Mouse (Mus musculus) adipose tissue, adult 10 weeks (tissue): ENCODE data around the gene Hbs1l. TPM values are rescaled to one million over a fixed set of nuclear protein-coding genes. Genes with fewer than 3 reads are reported as not detected.

Experiments used
- polyA plus RNA-seq: library from polyadenylated mRNA; stranded (reverse); fragments of 350-450 nt; fragmentation: Illumina TruSeq; extraction: RNeasy Lipid Tissue Mini Kit (QIAGEN cat#74804); gene quantifications from one replicate; pipeline ENCODE4 v1.2.3, GENCODE M21; 2014; ENCODE audit warnings: low read depth, low replicate concordance

Hbs1l gene
- 45.8 TPM for polyA plus RNA-seq

DNA sequence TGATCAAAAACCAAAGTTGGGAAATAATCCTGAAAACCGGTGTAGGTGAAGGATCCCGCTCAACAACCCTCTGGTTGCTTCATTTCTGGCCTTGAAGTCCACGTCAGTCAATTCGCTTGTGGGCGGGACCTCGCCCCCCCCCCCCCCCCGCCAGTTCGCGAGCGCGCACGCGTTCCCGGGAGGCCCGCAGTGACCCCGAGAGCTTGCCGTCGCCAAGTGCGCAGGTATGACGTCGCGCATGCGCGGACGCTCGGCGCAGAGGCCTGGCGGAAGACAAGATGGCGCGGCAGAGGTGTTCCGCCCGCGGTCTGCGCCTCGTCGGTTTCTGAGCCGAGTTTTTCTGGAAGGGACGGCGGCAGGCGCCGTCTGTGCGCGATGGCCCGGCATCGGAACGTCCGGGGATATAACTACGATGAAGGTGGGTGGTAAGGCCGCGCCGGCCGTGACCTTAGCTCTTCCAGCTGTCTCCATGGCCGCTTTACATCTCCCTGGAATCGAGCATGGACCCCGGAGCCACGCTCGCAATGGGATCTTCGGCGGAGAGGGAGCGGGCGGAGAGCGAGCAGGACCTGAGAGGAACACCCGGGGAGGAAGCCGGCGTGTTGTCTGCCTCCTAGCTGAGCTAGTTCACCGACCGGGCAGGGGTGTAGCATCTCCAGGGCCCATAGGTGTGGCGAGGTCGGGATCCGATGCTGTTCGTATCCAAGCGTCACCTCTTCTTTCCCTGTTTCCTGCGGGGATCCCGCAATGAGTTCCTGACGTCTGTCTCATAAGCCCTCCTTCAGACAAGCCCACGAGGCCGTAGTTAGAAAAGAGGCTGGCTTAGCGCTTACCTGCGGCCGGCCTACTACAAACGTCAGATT lies at the start of gene Hbs1l:
Gene Hbs1l, plus strand, starts transcription at position 221 of the 863 bp plus-strand sequence.

DNA sequence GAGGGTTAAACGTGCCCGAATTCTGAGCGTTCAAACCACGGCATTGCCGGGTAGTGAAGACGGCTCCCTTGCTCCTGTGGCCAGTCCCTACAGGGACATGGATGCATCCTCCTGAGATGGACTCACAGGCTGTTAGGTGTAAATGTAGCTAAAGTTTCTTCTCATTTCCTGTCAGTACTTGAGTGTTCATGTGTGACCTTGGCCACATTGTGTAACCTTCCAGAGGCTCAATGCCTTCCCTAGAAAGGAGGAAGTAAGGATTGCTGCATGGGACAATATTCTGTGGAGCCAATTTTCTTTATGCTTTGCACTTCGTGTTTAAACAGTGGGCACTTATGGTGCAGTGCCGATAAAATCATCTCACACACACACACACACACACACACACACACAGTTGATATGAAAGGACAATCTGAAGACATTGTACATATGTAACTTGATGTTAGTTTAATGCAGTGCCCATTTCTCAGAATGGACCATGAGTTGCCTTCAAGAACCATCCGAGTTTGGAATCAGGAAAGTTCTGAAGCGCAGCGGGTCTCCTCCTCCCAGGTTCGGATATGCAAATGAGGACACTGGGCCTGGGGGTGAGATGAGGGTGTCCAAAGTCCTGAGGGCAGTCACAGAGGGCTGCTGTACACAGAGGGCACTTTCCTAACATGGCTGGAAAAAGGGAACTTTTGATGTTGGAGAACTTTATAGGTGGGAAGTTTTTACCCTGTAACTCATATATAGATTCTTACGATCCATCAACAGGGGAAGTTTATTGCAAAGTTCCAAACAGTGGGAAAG lies 81.1 kb downstream of the Hbs1l start, which contains the start of gene Aldh8a1:
Gene Aldh8a1, plus strand, starts transcription at position 610 of the 792 bp plus-strand sequence.

Other genes starting within 250 kb of the Hbs1l start
- 3.8 TPM for gene Myb, start 135.0 kb upstream of the Hbs1l start, polyA plus RNA-seq
- 0.43 TPM for gene Aldh8a1, start 81.3 kb downstream of the Hbs1l start, polyA plus RNA-seq